Mouse (Mus musculus) ES-Bruce4 (cell line): ENCODE measurements around the gene Chrna5. TPM values are rescaled to one million over a fixed set of nuclear protein-coding genes. Genes with fewer than 3 reads are reported as not detected.
"Not testable (repeated sequence)": the region's sequence is repeated elsewhere in the genome, so short reads cannot be mapped to it uniquely, and the experiment has no call there.

Experiments used
- H3K27ac ChIP-seq: 2 replicates; pipeline ENCODE4 v1.5.1; 2012; ENCODE audit warnings: low read length, inconsistent platforms; ENCODE audit not compliant: insufficient read depth
- H3K27me3 ChIP-seq: 2 replicates; pipeline ENCODE4 v1.6.1; 2012; ENCODE audit warnings: mild to moderate bottlenecking, low read length, inconsistent platforms; ENCODE audit not compliant: control insufficient read depth, poor library complexity, insufficient read depth, severe bottlenecking
- H3K36me3 ChIP-seq: 2 replicates; pipeline ENCODE4 v1.6.1; 2012; ENCODE audit warnings: inconsistent platforms, mild to moderate bottlenecking, low read length, moderate library complexity; ENCODE audit not compliant: control insufficient read depth, poor library complexity, insufficient read depth, severe bottlenecking
- H3K4me1 ChIP-seq: one replicate; pipeline ENCODE4 v1.8.1; 2011; ENCODE audit warnings: low read length; ENCODE audit not compliant: control insufficient read depth, insufficient read depth
- H3K4me3 ChIP-seq: 2 replicates; pipeline ENCODE4 v1.5.1; 2011; ENCODE audit warnings: low read depth, mild to moderate bottlenecking, low read length
- H3K9ac ChIP-seq: 2 replicates; pipeline ENCODE4 v1.6.1; 2012; ENCODE audit warnings: low read depth, mild to moderate bottlenecking, inconsistent platforms; ENCODE audit not compliant: poor library complexity, severe bottlenecking
- H3K9me3 ChIP-seq: replicated peaks from 2 replicates; pipeline ENCODE4 v1.6.1; 2012; ENCODE audit warnings: mild to moderate bottlenecking, low read length, inconsistent platforms; ENCODE audit not compliant: control insufficient read depth, poor library complexity, insufficient read depth, severe bottlenecking
- CTCF ChIP-seq: IDR thresholded peaks from one replicate; pipeline ENCODE4 v1.8.1; 2011; ENCODE audit warnings: low read depth, low read length
- EP300 ChIP-seq: IDR thresholded peaks from 2 replicates; pipeline ENCODE4 v1.6.1; 2011; ENCODE audit warnings: low read depth, low read length; ENCODE audit not compliant: insufficient read depth
- POLR2A ChIP-seq: IDR thresholded peaks from one replicate; pipeline ENCODE4 v1.8.1; 2011; ENCODE audit warnings: low read length; ENCODE audit not compliant: insufficient read depth
- polyA plus RNA-seq: library from polyadenylated mRNA; stranded (reverse); fragments of >200 nt; gene quantifications from 2 replicates; pipeline ENCODE4 v1.2.4, GENCODE M21; 2011; ENCODE audit warnings: low read depth; ENCODE audit not compliant: missing spikeins, insufficient read depth, insufficient read length

Chrna5 gene
- polyA plus RNA-seq, 1 experiment = 1.2 TPM

DNA sequence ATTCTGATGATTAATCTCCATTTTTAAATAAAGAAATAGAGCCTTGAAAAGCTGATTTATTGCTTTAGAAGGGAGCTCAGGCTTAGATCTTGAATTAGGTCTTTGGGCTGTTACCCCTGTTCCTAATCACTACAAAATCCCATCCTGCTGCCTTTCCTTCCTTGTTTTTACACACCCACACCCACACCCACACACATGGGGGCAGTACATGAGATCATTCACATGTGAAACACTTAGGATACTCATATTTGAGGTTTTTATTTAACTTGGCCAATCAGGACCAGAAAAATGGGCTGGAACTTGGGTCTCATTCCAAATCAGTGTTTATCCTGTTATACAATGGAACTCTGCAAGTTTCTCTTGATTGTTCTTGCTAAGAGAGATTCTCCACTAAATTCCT lies 31.2 kb upstream of the Chrna5 start:
- Histone ChIP-seq H3K4me1 (no peaks in the 10 kb centered on the region), H3K9ac (peak overlapping the region; percentile 93; the same call in 1 of the 2 replicates), H3K27ac (no peak overlapping the region), H3K27me3 (no peaks in the 10 kb centered on the region), H3K4me3 (no peak overlapping the region), H3K36me3 (peaks cover 21% of the 10 kb centered on the region), H3K9me3 (no peaks in the 10 kb centered on the region)
- TF ChIP-seq EP300 = no peak
- no peak for TF ChIP-seq POLR2A
- TF ChIP-seq CTCF = no peak

- H3K9me3 ChIP-seq, H3K27me3 ChIP-seq, H3K4me1 ChIP-seq: not testable (repeated sequence)
- H3K36me3 ChIP-seq = peaks cover 24% of the 10 kb centered on the region
- H3K9ac ChIP-seq = peak overlapping the region; percentile 93
- H3K4me3 ChIP-seq = peak overlapping the region; percentile 59
- H3K27ac ChIP-seq = peak overlapping the region; percentile 35
Measured at GRCm38 (mm10) chr9:54950162-54950561, 30.5 kb upstream of the Chrna5 start.

- Histone ChIP-seq H3K9me3 (no peaks in the 10 kb centered on the region), H3K36me3 (peaks cover 30% of the 10 kb centered on the region), H3K27ac (peak within 1 kb of the TSS; percentile 35), H3K4me1 (no peaks in the 10 kb centered on the region), H3K9ac (peak within 1 kb of the TSS; percentile 93), H3K27me3 (no peaks in the 10 kb centered on the region), H3K4me3 (peak within 1 kb of the TSS; percentile 92)
- TF ChIP-seq POLR2A (peak; percentile 98), EP300 (no peak), CTCF (no peak)
Measured at GRCm38 (mm10) chr9:54950575-54951321, 29.9 kb upstream of the Chrna5 start, which contains the start of the genes Psma4 and AY074887. Psma4 (plus strand) TSS chr9:54950790. AY074887 (minus strand) TSS chr9:54950998.

DNA sequence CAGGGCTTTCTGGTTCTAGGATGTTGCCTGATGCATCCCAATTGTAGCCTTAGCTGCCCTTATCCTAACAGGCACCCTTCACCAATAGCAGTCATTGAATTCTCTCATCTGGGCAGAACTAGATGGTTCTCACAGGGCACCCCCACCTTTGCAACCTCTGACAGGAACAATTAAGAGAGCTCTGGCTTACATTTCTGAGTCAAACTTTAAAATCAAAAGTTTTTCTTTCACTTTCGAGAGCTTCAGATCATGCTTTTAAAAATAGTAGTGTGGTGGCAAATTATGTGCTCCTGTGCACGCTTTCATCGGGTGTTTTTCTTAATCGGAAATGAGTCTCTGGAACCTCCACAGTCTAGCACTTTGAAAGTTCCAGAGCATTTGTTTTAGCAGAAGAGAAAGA lies 19.6 kb upstream of the Chrna5 start:
- peaks cover 30% of the 10 kb centered on the region for H3K36me3 ChIP-seq
- H3K27me3 ChIP-seq = no peaks in the 10 kb centered on the region
- no peak overlapping the region for H3K27ac ChIP-seq
- no peak overlapping the region for H3K4me3 ChIP-seq
- H3K9ac ChIP-seq = no peak overlapping the region
- TF ChIP-seq POLR2A = no peak
- no peak for TF ChIP-seq EP300
- no peak for TF ChIP-seq CTCF
- H3K9me3 ChIP-seq = no peaks in the 10 kb centered on the region
- H3K4me1 ChIP-seq = no peaks in the 10 kb centered on the region

GRCm38 (mm10) chr9:54963669-54964068 lies 17.0 kb upstream of the Chrna5 start:
- Histone ChIP-seq H3K4me3 (no peak overlapping the region), H3K27ac (no peak overlapping the region), H3K9ac (no peak overlapping the region), H3K27me3 (no peaks in the 10 kb centered on the region), H3K9me3 (no peaks in the 10 kb centered on the region), H3K4me1 (no peaks in the 10 kb centered on the region), H3K36me3 (peaks cover 7% of the 10 kb centered on the region)
- TF ChIP-seq POLR2A (no peak), EP300 (no peak), CTCF (no peak)

DNA sequence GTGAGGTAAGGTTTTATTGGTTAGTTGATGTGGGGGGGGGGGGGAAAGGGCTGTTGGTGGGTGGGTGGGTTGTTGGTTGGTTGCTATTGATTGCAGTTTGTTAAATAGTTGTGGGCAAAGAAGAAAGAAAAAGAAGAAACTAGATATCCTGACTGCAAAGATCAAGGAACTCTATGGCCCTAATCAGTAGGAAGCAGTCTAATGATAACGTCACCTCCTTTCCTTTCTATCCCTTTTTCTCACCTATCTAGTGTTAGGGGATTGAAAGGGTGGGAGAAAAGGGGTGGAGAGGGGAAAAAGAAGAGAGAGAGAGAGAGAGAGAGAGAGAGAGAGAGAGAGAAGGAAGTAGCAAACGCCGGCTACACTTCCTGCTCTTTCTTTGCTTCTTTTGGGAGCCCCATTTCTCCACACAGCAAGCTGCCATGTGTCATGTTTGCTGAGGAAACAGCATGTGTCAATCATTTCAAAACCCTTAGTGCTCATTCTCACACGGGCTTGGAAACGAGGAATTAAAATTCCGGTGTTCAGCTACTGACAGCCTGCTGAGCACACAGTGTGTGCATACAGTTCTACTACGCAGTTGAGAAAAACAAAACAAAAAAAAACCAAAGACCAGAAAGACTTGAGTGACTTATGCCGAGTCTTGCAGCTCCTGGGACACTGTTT lies 10.6 kb upstream of the Chrna5 start:
- no peak overlapping the region for H3K27ac ChIP-seq

More for the DNA sequence above, 10.6 kb upstream of the Chrna5 start:
- TF ChIP-seq POLR2A (no peak), CTCF (no peak), EP300 (no peak)
- H3K9me3 ChIP-seq = no peaks in the 10 kb centered on the region
- no peaks in the 10 kb centered on the region for H3K36me3 ChIP-seq
- no peak overlapping the region for H3K9ac ChIP-seq
- no peaks in the 10 kb centered on the region; the same call in 1 of the 2 replicates for H3K27me3 ChIP-seq
- no peaks in the 10 kb centered on the region for H3K4me1 ChIP-seq
- H3K4me3 ChIP-seq = no peak overlapping the region
